Comparison of ENCODE assay signal across 21 mouse cellular contexts in the genomic region with DNA sequence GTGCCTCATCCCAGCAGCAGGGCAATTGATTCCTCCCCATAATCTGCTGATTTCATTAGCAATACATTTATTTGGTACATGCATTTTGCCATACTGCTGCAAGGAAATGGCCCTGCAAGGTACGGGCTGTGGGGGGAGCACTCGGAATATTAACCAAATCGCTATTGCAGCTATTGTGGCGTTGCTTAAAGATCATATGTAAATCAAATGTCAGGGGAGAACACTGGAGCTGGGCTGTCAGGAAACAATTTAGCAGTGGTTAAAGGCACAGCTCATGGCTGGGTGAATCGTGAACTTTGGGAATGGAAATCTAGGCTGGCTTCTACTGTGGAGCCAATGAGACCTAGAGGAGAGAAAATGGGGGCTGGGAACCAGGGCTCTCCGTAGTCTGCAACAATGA.
DNase-seq lines count a peak whose midpoint lies in the region; ATAC-seq lines count a peak whose summit lies in the region.
"Had no signal": no experiment of that assay in that cellular context is flagged by ENCODE, and none has a peak within 500 bp of the region (broad histone marks: within the 10 kb centered on the region; RNA-seq: fewer than 3 reads in every experiment).

No protein-coding gene starts in this region.

- 52% methylated on average over 6 of the region's 6 CpGs for WGBS in hindbrain, embryonic 11.5 days
- 35% methylated on average over 6 of the region's 6 CpGs for WGBS in hindbrain, embryonic 16.5 days
- 41% methylated on average over 6 of the region's 6 CpGs for WGBS in hindbrain, embryonic 12.5 days
- WGBS in midbrain, embryonic 13.5 days: 29% methylated on average over 6 of the region's 6 CpGs

- H3K9me3 ChIP-seq in hindbrain, embryonic 11.5 days (ENCODE audit: control insufficient read depth, low read length): no peaks in the 10 kb centered on the region
- H3K9me3 ChIP-seq in hindbrain, embryonic 16.5 days (ENCODE audit: control insufficient read depth, low read length): no peaks in the 10 kb centered on the region
- no peaks in the 10 kb centered on the region for H3K9me3 ChIP-seq in hindbrain, embryonic 12.5 days (replicated peaks)
- no peaks in the 10 kb centered on the region for H3K9me3 ChIP-seq in midbrain, embryonic 13.5 days
- H3K9me3 ChIP-seq: heart, embryonic 13.5 days; liver, embryonic 12.5 days had no signal

- peak overlapping the region; percentile 30; the same call in 1 of the 2 replicates for H3K27ac ChIP-seq in hindbrain, embryonic 11.5 days (ENCODE audit: low read depth, low read length)
- H3K27ac ChIP-seq in hindbrain, embryonic 16.5 days (ENCODE audit: low read depth, low read length): no peak overlapping the region
- H3K27ac ChIP-seq in hindbrain, embryonic 12.5 days: peak overlapping the region; percentile 72
- H3K27ac ChIP-seq in midbrain, embryonic 13.5 days: peak overlapping the region; percentile 75
- H3K27ac ChIP-seq: heart, embryonic 13.5 days; layer of hippocampus, adult 2 months; liver, embryonic 12.5 days had no signal

- H3K4me3 ChIP-seq in hindbrain, embryonic 11.5 days (ENCODE audit: low read depth, low read length): no peak overlapping the region
- no peak overlapping the region for H3K4me3 ChIP-seq in hindbrain, embryonic 16.5 days (ENCODE audit: low read length)
- H3K4me3 ChIP-seq in hindbrain, embryonic 12.5 days: no peak overlapping the region
- no peak overlapping the region for H3K4me3 ChIP-seq in midbrain, embryonic 13.5 days (replicated peaks)
- H3K4me3 ChIP-seq: heart, embryonic 13.5 days; layer of hippocampus, adult 2 months; liver, embryonic 12.5 days had no signal

- ATAC-seq in hindbrain, embryonic 11.5 days (ENCODE audit: low FRiP score): no peak
- no peak for ATAC-seq in hindbrain, embryonic 16.5 days
- ATAC-seq in hindbrain, embryonic 12.5 days (ENCODE audit: low FRiP score): no peak
- ATAC-seq in midbrain, embryonic 13.5 days: 0 out of 2 replicates have a peak, but pooled peaks have one; percentile 40
- ATAC-seq: liver, embryonic 12.5 days; liver, postnatal 0 days had no signal

- no peaks in the 10 kb centered on the region for H3K36me3 ChIP-seq in hindbrain, embryonic 11.5 days (ENCODE audit: control insufficient read depth, insufficient read depth, low read length)
- H3K36me3 ChIP-seq in hindbrain, embryonic 16.5 days (ENCODE audit: control insufficient read depth, insufficient read depth, low read length): no peaks in the 10 kb centered on the region
- H3K36me3 ChIP-seq in hindbrain, embryonic 12.5 days: no peaks in the 10 kb centered on the region
- H3K36me3 ChIP-seq in midbrain, embryonic 13.5 days: no peaks in the 10 kb centered on the region
- H3K36me3 ChIP-seq: heart, embryonic 13.5 days; liver, embryonic 12.5 days had no signal

- DNase-seq in hindbrain, embryonic 11.5 days (ENCODE audit: low spot score): no peak
- DNase-seq in cerebellum, adult 8-10 months: no peak
- no peak for DNase-seq in layer of hippocampus, postnatal 10 days (ENCODE audit: low spot score in 2 of 2)
- no peak for DNase-seq in gastrocnemius, postnatal 14 days
- DNase-seq: adrenal gland, postnatal 25 days; B cell, adult 2 months; cerebellum, adult 9-10 months; cerebellum, postnatal 36 days; heart, postnatal 10 days; kidney, adult 2 months; kidney, postnatal 36 days; left cerebral cortex, postnatal 4 days; liver, postnatal 0 days; lung, postnatal 36 days; thymus, postnatal 25 days had no signal

- peaks cover 13% of the 10 kb centered on the region for H3K4me1 ChIP-seq in hindbrain, embryonic 11.5 days (replicated peaks; ENCODE audit: control insufficient read depth, insufficient read depth, low read length)
- H3K4me1 ChIP-seq in hindbrain, embryonic 16.5 days (ENCODE audit: control insufficient read depth, insufficient read depth, low read depth, low read length): peaks cover 10% of the 10 kb centered on the region
- H3K4me1 ChIP-seq in hindbrain, embryonic 12.5 days: peaks cover 45% of the 10 kb centered on the region
- peaks cover 45% of the 10 kb centered on the region for H3K4me1 ChIP-seq in midbrain, embryonic 13.5 days (replicated peaks)
- H3K4me1 ChIP-seq: liver, embryonic 12.5 days had no signal

- no peak overlapping the region for H3K4me2 ChIP-seq in hindbrain, embryonic 11.5 days (replicated peaks; ENCODE audit: low read depth, low read length)
- H3K4me2 ChIP-seq in hindbrain, embryonic 16.5 days (ENCODE audit: low read length): no peak overlapping the region
- H3K4me2 ChIP-seq in hindbrain, embryonic 12.5 days (replicated peaks): no peak overlapping the region
- H3K4me2 ChIP-seq in midbrain, embryonic 13.5 days (replicated peaks): no peak overlapping the region
- H3K4me2 ChIP-seq: heart, embryonic 13.5 days; liver, embryonic 12.5 days had no signal

- no peak overlapping the region for H3K9ac ChIP-seq in hindbrain, embryonic 11.5 days (ENCODE audit: low read depth, low read length)
- no peak overlapping the region for H3K9ac ChIP-seq in hindbrain, embryonic 16.5 days (ENCODE audit: low read depth, low read length)
- no peak overlapping the region; the same call in 1 of the 2 replicates for H3K9ac ChIP-seq in hindbrain, embryonic 12.5 days
- H3K9ac ChIP-seq in midbrain, embryonic 13.5 days (replicated peaks): no peak overlapping the region
- H3K9ac ChIP-seq: heart, embryonic 13.5 days; liver, embryonic 12.5 days; liver, postnatal 0 days had no signal

- intact Hi-C loops in gastrocnemius, postnatal 14 days (cut with DNase I; ENCODE audit: low total_unique reads): no loop called here

- H3K27me3 ChIP-seq in hindbrain, embryonic 11.5 days (ENCODE audit: control insufficient read depth, insufficient read depth, low read length): no peaks in the 10 kb centered on the region
- H3K27me3 ChIP-seq in hindbrain, embryonic 16.5 days (replicated peaks; ENCODE audit: control insufficient read depth, insufficient read depth, low read length): no peaks in the 10 kb centered on the region; the same call in 1 of the 2 replicates
- H3K27me3 ChIP-seq in hindbrain, embryonic 12.5 days: no peaks in the 10 kb centered on the region
- H3K27me3 ChIP-seq in midbrain, embryonic 13.5 days: 0 out of 2 replicates have a peak, but pooled peaks cover 7% of the 10 kb centered on the region
- H3K27me3 ChIP-seq: liver, embryonic 12.5 days had no signal
